Mouse (Mus musculus) inflammation-experienced regulatory T-cells (primary cell): Measurements from ENCODE around the gene Spon1. TPM values are rescaled to one million over a fixed set of nuclear protein-coding genes. Genes with fewer than 3 reads are reported as not detected.

Source experiments
- polyA plus RNA-seq, 2 experiments: library from polyadenylated mRNA; unstranded; fragments of 100-300 nt; shearing (Covaris generic); gene quantifications; one replicate each; pipeline ENCODE4 v1.2.1; 2017

The Spon1 gene
- polyA plus RNA-seq, result 1 to 10 TPM in 1 of 2 experiments, under 1 TPM in 1; 0.24 to 1.4 TPM

GRCm38 (mm10) chr7:113765667-113766497 is at the start of gene Spon1:
TSS of gene Spon1 (plus strand) at chr7:113765998.

